Mouse (Mus musculus) ES-Bruce4 (cell line): ENCODE measurements around the gene Scfd2.

Experiments used
- CTCF ChIP-seq: IDR thresholded peaks from one replicate; pipeline ENCODE4 v1.8.1; 2011; ENCODE audit warnings: low read depth, low read length
- POLR2A ChIP-seq: IDR thresholded peaks from one replicate; pipeline ENCODE4 v1.8.1; 2011; ENCODE audit warnings: low read length; ENCODE audit not compliant: insufficient read depth

DNA sequence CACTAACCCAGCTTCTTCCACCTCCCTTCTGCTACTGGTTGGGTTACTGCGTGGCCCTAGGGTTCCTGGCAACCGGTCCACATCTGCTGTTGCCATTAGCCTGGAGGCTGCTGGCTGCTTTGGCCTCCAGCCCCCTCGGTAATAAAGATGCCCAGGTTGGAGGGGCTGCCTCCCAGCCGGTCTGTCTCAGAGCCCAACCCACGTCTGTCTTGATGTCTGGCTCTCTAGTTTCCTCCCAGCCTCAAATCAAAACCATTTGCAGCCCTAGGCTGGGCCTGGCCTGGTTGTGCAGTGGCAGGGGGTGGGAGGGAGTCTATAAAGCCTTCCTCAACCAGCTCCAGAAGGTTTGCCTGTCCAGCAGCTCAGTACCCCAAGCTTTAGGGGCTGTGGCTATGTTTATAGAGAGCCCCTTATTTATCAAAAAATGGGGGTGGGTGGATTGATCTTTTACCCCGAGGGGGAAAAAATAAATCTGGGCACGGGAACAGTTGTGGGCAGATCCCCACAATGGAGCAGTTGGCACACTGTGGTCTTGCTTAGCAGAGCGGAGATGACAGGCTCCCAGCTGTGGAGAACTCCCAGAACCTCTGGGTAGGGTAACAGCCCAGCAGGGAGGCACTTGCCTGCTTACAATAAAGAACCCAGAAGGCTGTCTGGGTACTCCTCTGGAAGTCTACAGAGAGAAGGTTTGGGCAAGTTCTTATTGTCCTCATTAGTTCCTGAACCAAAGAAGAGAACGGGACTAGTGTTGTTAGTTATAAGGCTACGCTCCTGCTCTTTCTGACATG, 329.8 kb downstream of the Scfd2 start:
- TF ChIP-seq POLR2A (no peak), CTCF (no peak)
